Mouse (Mus musculus): ENCODE data around the gene Mapk6. TPM values are rescaled to one million over a fixed set of nuclear protein-coding genes. Genes with fewer than 3 reads are reported as not detected.

Mapk6 gene
- polyA plus RNA-seq, 1 experiment from 2014 or later: 149 TPM

GRCm38 (mm10) chr9:75434172-75434793, 24.5 kb upstream of the Mapk6 start:
- H3K27ac ChIP-seq (replicated peaks): no peak overlapping the region
- WGBS: 52% methylated on average over 7 of the region's 7 CpGs
- no peaks in the 10 kb centered on the region for H3K27me3 ChIP-seq (replicated peaks; ENCODE audit: low read depth, poor library complexity, severe bottlenecking)
- H3K4me1 ChIP-seq: peaks cover 11% of the 10 kb centered on the region
- DNase-seq (ENCODE audit: low spot score): no peak
- H3K9me3 ChIP-seq: no peaks in the 10 kb centered on the region
- H3K36me3 ChIP-seq (replicated peaks): no peaks in the 10 kb centered on the region
- H3K4me3 ChIP-seq: no peak overlapping the region

- Histone ChIP-seq H3K4me1 (peaks cover 11% of the 10 kb centered on the region), H3K27ac (replicated peaks) (no peak overlapping the region), H3K27me3 (replicated peaks; ENCODE audit: low read depth, poor library complexity, severe bottlenecking) (no peaks in the 10 kb centered on the region), H3K36me3 (replicated peaks) (no peaks in the 10 kb centered on the region), H3K4me3 (no peak overlapping the region), H3K9me3 (no peaks in the 10 kb centered on the region)
- WGBS: 86% methylated on average over 3 of the region's 3 CpGs
- DNase-seq (ENCODE audit: low spot score): no peak
Observed at GRCm38 (mm10) chr9:75432694-75433093, 22.9 kb upstream of the Mapk6 start.

GRCm38 (mm10) chr9:75430822-75431621, 21.2 kb upstream of the Mapk6 start:
- DNase-seq (ENCODE audit: low spot score): no peak
- Histone ChIP-seq H3K9me3 (no peaks in the 10 kb centered on the region), H3K4me3 (no peak overlapping the region), H3K36me3 (replicated peaks) (no peaks in the 10 kb centered on the region), H3K27ac (replicated peaks) (no peak overlapping the region), H3K4me1 (peaks cover 7% of the 10 kb centered on the region), H3K27me3 (replicated peaks; ENCODE audit: low read depth, poor library complexity, severe bottlenecking) (no peaks in the 10 kb centered on the region)
- WGBS: 82% methylated on average over 16 of the region's 16 CpGs

GRCm38 (mm10) chr9:75429657-75430056, 19.9 kb upstream of the Mapk6 start:
- peaks cover 4% of the 10 kb centered on the region for H3K4me1 ChIP-seq
- no peak for DNase-seq (ENCODE audit: low spot score)
- H3K4me3 ChIP-seq: no peak overlapping the region
- WGBS: 89% methylated on average over 1 of the region's 1 CpGs
- H3K9me3 ChIP-seq: no peaks in the 10 kb centered on the region
- no peaks in the 10 kb centered on the region for H3K27me3 ChIP-seq (replicated peaks; ENCODE audit: low read depth, poor library complexity, severe bottlenecking)
- H3K27ac ChIP-seq (replicated peaks): no peak overlapping the region
- H3K36me3 ChIP-seq (replicated peaks): no peaks in the 10 kb centered on the region

GRCm38 (mm10) chr9:75429040-75429439, 19.2 kb upstream of the Mapk6 start:
- Histone ChIP-seq H3K36me3 (replicated peaks) (no peaks in the 10 kb centered on the region), H3K4me3 (no peak overlapping the region), H3K4me1 (peaks cover 8% of the 10 kb centered on the region), H3K27ac (replicated peaks) (no peak overlapping the region), H3K27me3 (replicated peaks; ENCODE audit: low read depth, poor library complexity, severe bottlenecking) (no peaks in the 10 kb centered on the region), H3K9me3 (no peaks in the 10 kb centered on the region)
- WGBS: 91% methylated on average over 2 of the region's 2 CpGs
- DNase-seq (ENCODE audit: low spot score): no peak

GRCm38 (mm10) chr9:75428274-75428600, 18.4 kb upstream of the Mapk6 start:
- H3K9me3 ChIP-seq: no peaks in the 10 kb centered on the region
- H3K4me1 ChIP-seq: peaks cover 12% of the 10 kb centered on the region
- WGBS: 76% methylated on average over 2 of the region's 2 CpGs
- no peak for DNase-seq (ENCODE audit: low spot score)
- H3K36me3 ChIP-seq (replicated peaks): no peaks in the 10 kb centered on the region
- no peak overlapping the region for H3K27ac ChIP-seq (replicated peaks)
- no peak overlapping the region for H3K4me3 ChIP-seq
- H3K27me3 ChIP-seq (replicated peaks; ENCODE audit: low read depth, poor library complexity, severe bottlenecking): no peaks in the 10 kb centered on the region

GRCm38 (mm10) chr9:75427366-75428273, 17.8 kb upstream of the Mapk6 start:
- no peak for DNase-seq (ENCODE audit: low spot score)
- H3K4me3 ChIP-seq: no peak overlapping the region
- 86% methylated on average over 9 of the region's 9 CpGs for WGBS
- H3K27ac ChIP-seq (replicated peaks): no peak overlapping the region
- peaks cover 12% of the 10 kb centered on the region for H3K4me1 ChIP-seq
- H3K27me3 ChIP-seq (replicated peaks; ENCODE audit: low read depth, poor library complexity, severe bottlenecking): no peaks in the 10 kb centered on the region
- H3K9me3 ChIP-seq: no peaks in the 10 kb centered on the region
- no peaks in the 10 kb centered on the region for H3K36me3 ChIP-seq (replicated peaks)

- DNase-seq (ENCODE audit: low spot score): no peak
- H3K9me3 ChIP-seq: no peaks in the 10 kb centered on the region
- no peaks in the 10 kb centered on the region for H3K36me3 ChIP-seq (replicated peaks)
- H3K27me3 ChIP-seq (replicated peaks; ENCODE audit: low read depth, poor library complexity, severe bottlenecking): no peaks in the 10 kb centered on the region
- 88% methylated on average over 7 of the region's 7 CpGs for WGBS
- H3K4me3 ChIP-seq: no peak overlapping the region
- H3K4me1 ChIP-seq: peaks cover 12% of the 10 kb centered on the region
- no peak overlapping the region for H3K27ac ChIP-seq (replicated peaks)
Observed at GRCm38 (mm10) chr9:75425796-75426391, 16.1 kb upstream of the Mapk6 start.

GRCm38 (mm10) chr9:75424358-75425150, 14.7 kb upstream of the Mapk6 start:
- H3K27me3 ChIP-seq (replicated peaks; ENCODE audit: low read depth, poor library complexity, severe bottlenecking): no peaks in the 10 kb centered on the region
- no peak overlapping the region for H3K27ac ChIP-seq (replicated peaks)
- peaks cover 12% of the 10 kb centered on the region for H3K4me1 ChIP-seq
- WGBS: 68% methylated on average over 6 of the region's 6 CpGs
- no peaks in the 10 kb centered on the region for H3K9me3 ChIP-seq
- DNase-seq (ENCODE audit: low spot score): no peak
- H3K36me3 ChIP-seq (replicated peaks): no peaks in the 10 kb centered on the region
- H3K4me3 ChIP-seq: no peak overlapping the region

GRCm38 (mm10) chr9:75423683-75424082, 13.9 kb upstream of the Mapk6 start:
- H3K27ac ChIP-seq (replicated peaks): no peak overlapping the region
- 66% methylated on average over 5 of the region's 5 CpGs for WGBS
- H3K4me1 ChIP-seq: peaks cover 12% of the 10 kb centered on the region
- DNase-seq (ENCODE audit: low spot score): no peak
- H3K36me3 ChIP-seq (replicated peaks): no peaks in the 10 kb centered on the region
- no peaks in the 10 kb centered on the region for H3K9me3 ChIP-seq
- H3K4me3 ChIP-seq: no peak overlapping the region
- H3K27me3 ChIP-seq (replicated peaks; ENCODE audit: low read depth, poor library complexity, severe bottlenecking): no peaks in the 10 kb centered on the region

GRCm38 (mm10) chr9:75422251-75422691, 12.5 kb upstream of the Mapk6 start:
- H3K36me3 ChIP-seq (replicated peaks): no peaks in the 10 kb centered on the region
- H3K27me3 ChIP-seq (replicated peaks; ENCODE audit: low read depth, poor library complexity, severe bottlenecking): no peaks in the 10 kb centered on the region
- H3K4me3 ChIP-seq: no peak overlapping the region
- peaks cover 15% of the 10 kb centered on the region for H3K4me1 ChIP-seq
- 91% methylated on average over 3 of the region's 3 CpGs for WGBS
- H3K9me3 ChIP-seq: no peaks in the 10 kb centered on the region
- DNase-seq (ENCODE audit: low spot score): no peak
- no peak overlapping the region for H3K27ac ChIP-seq (replicated peaks)

- Histone ChIP-seq H3K9me3 (no peaks in the 10 kb centered on the region), H3K27me3 (replicated peaks; ENCODE audit: low read depth, poor library complexity, severe bottlenecking) (no peaks in the 10 kb centered on the region), H3K4me3 (no peak overlapping the region), H3K27ac (replicated peaks) (no peak overlapping the region), H3K4me1 (peaks cover 31% of the 10 kb centered on the region), H3K36me3 (replicated peaks) (no peaks in the 10 kb centered on the region)
- DNase-seq (ENCODE audit: low spot score): no peak
- WGBS: 37% methylated on average over 5 of the region's 5 CpGs
Observed at GRCm38 (mm10) chr9:75414204-75414603, 4.4 kb upstream of the Mapk6 start.

Data from embryonic facial prominence, embryonic 10.5 days (tissue).